25 mouse cellular contexts compared by ENCODE assay signal in genomic region chr2:150600263-150600662, GRCm38 (mm10). TPM values are rescaled to one million over a fixed set of nuclear protein-coding genes. Genes with fewer than 3 reads are reported as not detected.
A peak's percentile ranks its signal among the peaks of the same experiment; 100 is the strongest.
DNase-seq lines count a peak whose midpoint lies in the region; ATAC-seq lines count a peak whose summit lies in the region.
"Had no signal": no experiment of that assay in that cellular context is flagged by ENCODE, and none has a peak within 500 bp of the region (broad histone marks: within the 10 kb centered on the region; RNA-seq: fewer than 3 reads in every experiment).

No protein-coding gene starts in this region.

- H3K27ac ChIP-seq in heart, embryonic 16.5 days (ENCODE audit: low read length) = 0 out of 2 replicates have a peak overlapping the region, but pooled peaks have one; percentile 16
- no peak overlapping the region for H3K27ac ChIP-seq in kidney, embryonic 16.5 days (ENCODE audit: low read length)
- no peak overlapping the region for H3K27ac ChIP-seq in hindbrain, embryonic 10.5 days
- H3K27ac ChIP-seq: heart, embryonic 15.5 days; liver, embryonic 13.5 days; midbrain, embryonic 15.5 days; neural tube, embryonic 15.5 days; stomach, embryonic 15.5 days had no signal

- no peak overlapping the region for H3K9ac ChIP-seq in heart, embryonic 16.5 days (ENCODE audit: low read length)
- no peak overlapping the region for H3K9ac ChIP-seq in kidney, embryonic 16.5 days (replicated peaks; ENCODE audit: low read length)
- H3K9ac ChIP-seq: heart, embryonic 15.5 days; liver, embryonic 13.5 days; lung, embryonic 14.5 days; midbrain, embryonic 15.5 days; neural tube, embryonic 15.5 days; stomach, embryonic 15.5 days had no signal

- WGBS in heart, embryonic 16.5 days = 67% methylated on average over 2 of the region's 2 CpGs
- WGBS in kidney, embryonic 16.5 days = 100% methylated on average over 2 of the region's 2 CpGs
- 97% methylated on average over 2 of the region's 2 CpGs for WGBS in hindbrain, embryonic 10.5 days

- DNase-seq in heart, adult 8-10 months (ENCODE audit: low spot score) = no peak
- peak; percentile 25 to 49 for DNase-seq in kidney, adult 8-10 months
- DNase-seq in adrenal gland, postnatal 36 days = peak; percentile 51 to 53
- peak; percentile 42 to 72 for DNase-seq in kidney, postnatal 25 days
- DNase-seq in hindbrain, embryonic 10.5 days (ENCODE audit: low spot score) = no peak
- DNase-seq in urinary bladder, postnatal 14 days (ENCODE audit: low spot score) = no peak
- DNase-seq: cerebellum, adult 9-10 months; gastrocnemius, postnatal 36 days; liver, embryonic 13.5 days; lung, embryonic 14.5 days; lung, postnatal 36 days; right cerebral cortex, postnatal 25 days; thymus, adult 18-20 months; thymus, postnatal 4 days had no signal

- ATAC-seq in heart, embryonic 16.5 days (replicated peaks; ENCODE audit: extremely low read depth, insufficient read depth, low FRiP score) = no peak
- no peak for ATAC-seq in kidney, embryonic 16.5 days (ENCODE audit: low FRiP score, low TSS enrichment)
- ATAC-seq: forebrain, embryonic 14.5 days; hindbrain, embryonic 16.5 days; intestine, embryonic 16.5 days; midbrain, embryonic 15.5 days had no signal

- no peaks in the 10 kb centered on the region for H3K9me3 ChIP-seq in heart, embryonic 16.5 days (replicated peaks; ENCODE audit: control insufficient read depth, low read length)
- H3K9me3 ChIP-seq in kidney, embryonic 16.5 days (ENCODE audit: low read length) = no peaks in the 10 kb centered on the region
- H3K9me3 ChIP-seq in hindbrain, embryonic 10.5 days = no peaks in the 10 kb centered on the region
- H3K9me3 ChIP-seq: heart, embryonic 15.5 days; liver, embryonic 13.5 days; midbrain, embryonic 15.5 days; neural tube, embryonic 15.5 days; stomach, embryonic 15.5 days had no signal

- no peaks in the 10 kb centered on the region for H3K27me3 ChIP-seq in heart, embryonic 16.5 days (ENCODE audit: control insufficient read depth, insufficient read depth, low read length)
- no peaks in the 10 kb centered on the region for H3K27me3 ChIP-seq in kidney, embryonic 16.5 days (ENCODE audit: insufficient read depth, low read length)
- no peaks in the 10 kb centered on the region for H3K27me3 ChIP-seq in hindbrain, embryonic 10.5 days (ENCODE audit: insufficient read depth, poor library complexity, severe bottlenecking)
- H3K27me3 ChIP-seq: heart, embryonic 15.5 days; liver, embryonic 13.5 days; midbrain, embryonic 15.5 days; neural tube, embryonic 15.5 days; stomach, embryonic 15.5 days had no signal

- peaks cover 3% of the 10 kb centered on the region; the same call in 1 of the 2 replicates for H3K36me3 ChIP-seq in heart, embryonic 16.5 days (ENCODE audit: control insufficient read depth, insufficient read depth)
- no peaks in the 10 kb centered on the region for H3K36me3 ChIP-seq in kidney, embryonic 16.5 days (ENCODE audit: insufficient read depth, low read length)
- 0 out of 2 replicates have a peak, but pooled peaks cover 10% of the 10 kb centered on the region for H3K36me3 ChIP-seq in hindbrain, embryonic 10.5 days
- H3K36me3 ChIP-seq: heart, embryonic 15.5 days; stomach, embryonic 15.5 days had no signal

- no peak overlapping the region for H3K4me3 ChIP-seq in heart, embryonic 16.5 days (ENCODE audit: low read length)
- H3K4me3 ChIP-seq in kidney, embryonic 16.5 days (ENCODE audit: low read length) = no peak overlapping the region
- no peak overlapping the region for H3K4me3 ChIP-seq in hindbrain, embryonic 10.5 days
- H3K4me3 ChIP-seq: heart, embryonic 15.5 days; liver, embryonic 13.5 days; midbrain, embryonic 15.5 days; neural tube, embryonic 15.5 days; stomach, embryonic 15.5 days had no signal

- no peak overlapping the region for H3K4me2 ChIP-seq in heart, embryonic 16.5 days (ENCODE audit: low read depth, low read length)
- no peak overlapping the region for H3K4me2 ChIP-seq in kidney, embryonic 16.5 days (replicated peaks; ENCODE audit: low read depth, low read length)
- H3K4me2 ChIP-seq: heart, embryonic 15.5 days; liver, embryonic 13.5 days; lung, embryonic 14.5 days; midbrain, embryonic 15.5 days; neural tube, embryonic 15.5 days; stomach, embryonic 15.5 days had no signal

- H3K4me1 ChIP-seq in heart, embryonic 16.5 days (ENCODE audit: control insufficient read depth, insufficient read depth, low read length) = peaks cover 3% of the 10 kb centered on the region; the same call in 1 of the 2 replicates
- no peaks in the 10 kb centered on the region for H3K4me1 ChIP-seq in kidney, embryonic 16.5 days (ENCODE audit: insufficient read depth, low read length)
- H3K4me1 ChIP-seq in hindbrain, embryonic 10.5 days (replicated peaks) = no peaks in the 10 kb centered on the region
- H3K4me1 ChIP-seq: midbrain, embryonic 15.5 days; neural tube, embryonic 15.5 days; stomach, embryonic 15.5 days had no signal

RNA-seq across cellular contexts. Expression of gene Apmap, which starts 8.1 kb away (rescaled TPM):
- 26.6 and 28.8 TPM in 2 replicates for polyA plus RNA-seq in heart, embryonic 16.5 days (2015; fragmentation: Nextera tagmentation; extraction: Ambion mirVana)
- 10 to 100 TPM; 46.6 to 68.1 (median 52.7) TPM for total RNA-seq in heart, adult 8-10 months (2022)
- polyA plus RNA-seq in kidney, embryonic 16.5 days (2015; fragmentation: Nextera tagmentation; extraction: Ambion mirVana) = 55.4 and 58.0 TPM in 2 replicates
- 100 to 1,000 TPM; 117 to 146 TPM for total RNA-seq in adrenal gland, postnatal 36 days (2021)
- 32.2 and 39.1 TPM in 2 replicates for polyA plus RNA-seq in hindbrain, embryonic 10.5 days (2016; fragmentation: Nextera tagmentation; extraction: Ambion mirVana)

RNA-seq across cellular contexts. Expression of gene Cst7, which starts 30.0 kb away (rescaled TPM):
- polyA plus RNA-seq in heart, embryonic 16.5 days (2015; fragmentation: Nextera tagmentation; extraction: Ambion mirVana) = 1.1 and 2.1 TPM in 2 replicates
- total RNA-seq in heart, adult 8-10 months (2022) = not detected
- 0.27 TPM in 1 of 2 replicates, not detected in the other for polyA plus RNA-seq in kidney, embryonic 16.5 days (2015; fragmentation: Nextera tagmentation; extraction: Ambion mirVana)
- total RNA-seq in adrenal gland, postnatal 36 days (2021) = not detected
- 0.22 and 0.26 TPM in 2 replicates for polyA plus RNA-seq in hindbrain, embryonic 10.5 days (2016; fragmentation: Nextera tagmentation; extraction: Ambion mirVana)
- total RNA-seq: gastrocnemius, postnatal 36 days; left cerebral cortex, adult 18-20 months had no signal
- polyA plus RNA-seq: C2C12; forebrain, embryonic 14.5 days had no signal

Comparison
In these comparisons a context has a peak if more than half of its experiments do, and no peak if none do; other contexts are left out.
1. DNase-seq: peak in kidney, adult 8-10 months (2 of 2), adrenal gland, postnatal 36 days (2 of 2) and kidney, postnatal 25 days (2 of 2); none in heart, adult 8-10 months (single experiment), hindbrain, embryonic 10.5 days (single experiment) and urinary bladder, postnatal 14 days (single experiment).